Mouse (Mus musculus) liver, embryonic 14.5 days (tissue): ENCODE results near the gene Gucy1b2. TPM values are rescaled to one million over a fixed set of nuclear protein-coding genes. Genes with fewer than 3 reads are reported as not detected.

Source experiments
- ATAC-seq: fragments of 200-750 bp; cut with Nextera tagmentation; 2 replicates; pipeline ENCODE4 v1.8.0; 2017; ENCODE audit warnings: moderate number of reproducible peaks, mild to moderate bottlenecking, moderate library complexity; ENCODE audit not compliant: insufficient read depth
- DNase-seq, 3 experiments: peaks; one replicate each; pipeline ENCODE4 v3.0.0-alpha.2; 2012 to 2013; ENCODE audit warnings: low read depth in 3 of 3, low spot score in 3 of 3
- H3K27ac ChIP-seq: fragments of 300-500 bp; sonication (generic); 2 replicates; pipeline ENCODE4 v1.5.1; 2014; ENCODE audit warnings: moderate library complexity, mild to moderate bottlenecking, control low read depth, inconsistent platforms
- H3K27me3 ChIP-seq: fragments of 300-500 bp; sonication (generic); 2 replicates; pipeline ENCODE4 v1.6.1; 2014; ENCODE audit warnings: mild to moderate bottlenecking, low read length, moderate library complexity; ENCODE audit not compliant: control insufficient read depth, insufficient read depth
- H3K36me3 ChIP-seq: fragments of 300-500 bp; sonication (generic); replicated peaks from 2 replicates; pipeline ENCODE4 v1.6.1; 2014; ENCODE audit warnings: low read depth; ENCODE audit not compliant: control insufficient read depth, insufficient read depth
- H3K4me1 ChIP-seq, 2 experiments: fragments of 200-500 bp in 1 of 2; fragments of 300-500 bp in 1 of 2; sonication (generic) in 1 of 2; replicated peaks; 2 replicates each; pipeline ENCODE4 v1.6.1; 2012 to 2014; ENCODE audit warnings: antibody characterized with exemption in 1 of 2, inconsistent platforms in 1 of 2, low read length in 1 of 2; ENCODE audit not compliant: control insufficient read depth in 2 of 2, insufficient read depth in 2 of 2
- H3K4me2 ChIP-seq: fragments of 300-500 bp; sonication (generic); 2 replicates; pipeline ENCODE4 v1.6.1; 2014; ENCODE audit warnings: low read depth, mild to moderate bottlenecking, control low read depth, moderate library complexity
- H3K4me3 ChIP-seq, 2 experiments: fragments of 200-500 bp in 1 of 2; fragments of 300-500 bp in 1 of 2; sonication (generic) in 1 of 2; 2 replicates each; pipeline ENCODE4 v1.5.1; 2012 to 2014; ENCODE audit warnings: low read depth in 2 of 2, low read length in 2 of 2, mild to moderate bottlenecking in 2 of 2, control low read depth in 1 of 2, inconsistent platforms in 1 of 2, moderate library complexity in 1 of 2; ENCODE audit not compliant: insufficient read depth in 1 of 2
- H3K9ac ChIP-seq: fragments of 300-500 bp; sonication (generic); replicated peaks from 2 replicates; pipeline ENCODE4 v1.6.1; 2014; ENCODE audit warnings: mild to moderate bottlenecking, control low read depth, moderate library complexity
- H3K9me3 ChIP-seq: fragments of 300-500 bp; sonication (generic); 2 replicates; pipeline ENCODE4 v1.6.1; 2016; ENCODE audit warnings: low read length, mixed read lengths; ENCODE audit not compliant: control insufficient read depth
- CTCF ChIP-seq: IDR thresholded peaks from 2 replicates; pipeline ENCODE4 v1.5.1; 2016; ENCODE audit warnings: antibody characterized with exemption, low read depth, control low read depth
- EP300 ChIP-seq: IDR thresholded peaks from 2 replicates; pipeline ENCODE4 v1.6.1; 2016; ENCODE audit warnings: antibody characterized with exemption, low read depth
- WGBS: fragments of 180-500 bp; shearing (Covaris S2); extraction: QIAGEN DNeasy Blood & Tissue Kit; methylation state at CpG from one replicate; pipeline ENCODE4 v1.1.7; 2014; ENCODE audit not compliant: insufficient replicate concordance; 5-methylcytosine and 5-hydroxymethylcytosine counted together
- polyA plus RNA-seq, 2 experiments: library from polyadenylated mRNA; depleted of rRNA in 1 of 2; stranded (reverse) in 1 of 2; unstranded in 1 of 2; fragments of >200 nt; fragmentation: Nextera tagmentation in 1 of 2; extraction: Ambion mirVana in 1 of 2; gene quantifications; 2 replicates each; pipeline versions ENCODE4 v1.2.1 to v1.2.3; 2012 to 2014

The Gucy1b2 gene
- polyA plus RNA-seq, 2 experiments = not detected

GRCm38 (mm10) chr14:62447214-62447548 is 8.9 kb downstream of the Gucy1b2 start:
- Histone ChIP-seq H3K36me3 (no peaks in the 10 kb centered on the region), H3K27ac (no peak overlapping the region), H3K9ac (no peak overlapping the region), H3K4me2 (no peak overlapping the region), H3K27me3 (no peaks in the 10 kb centered on the region), H3K9me3 (no peaks in the 10 kb centered on the region), H3K4me1 (no peaks in the 10 kb centered on the region), H3K4me3 (no peak overlapping the region)
- TF ChIP-seq CTCF = no peak
- TF ChIP-seq EP300 = no peak
- ATAC-seq (no peak), DNase-seq (no peak)
- 61% methylated on average over 3 of the region's 3 CpGs for WGBS

- no peaks in the 10 kb centered on the region for H3K27me3 ChIP-seq
- no peak for ATAC-seq
- TF ChIP-seq CTCF (no peak), EP300 (no peak)
- no peak overlapping the region for H3K9ac ChIP-seq
- H3K27ac ChIP-seq = no peak overlapping the region
- H3K36me3 ChIP-seq = no peaks in the 10 kb centered on the region
- no peaks in the 10 kb centered on the region for H3K4me1 ChIP-seq
- H3K4me3 ChIP-seq = no peak overlapping the region
- no peaks in the 10 kb centered on the region for H3K9me3 ChIP-seq
- no peak overlapping the region for H3K4me2 ChIP-seq
- WGBS = 70% methylated on average over 7 of the region's 7 CpGs
- DNase-seq = no peak
Measured at GRCm38 (mm10) chr14:62446385-62447213, 9.5 kb downstream of the Gucy1b2 start.

- DNase-seq (no peak), ATAC-seq (no peak)
- no peaks in the 10 kb centered on the region for H3K9me3 ChIP-seq
- H3K4me3 ChIP-seq = no peak overlapping the region
- H3K4me1 ChIP-seq = no peaks in the 10 kb centered on the region
- no peaks in the 10 kb centered on the region for H3K36me3 ChIP-seq
- WGBS = 68% methylated on average over 6 of the region's 6 CpGs
- H3K27ac ChIP-seq = no peak overlapping the region
- H3K9ac ChIP-seq = no peak overlapping the region
- H3K27me3 ChIP-seq = no peaks in the 10 kb centered on the region
- H3K4me2 ChIP-seq = no peak overlapping the region
- no peak for TF ChIP-seq CTCF
- no peak for TF ChIP-seq EP300
Measured at GRCm38 (mm10) chr14:62443840-62444430, 12.2 kb downstream of the Gucy1b2 start.

DNA sequence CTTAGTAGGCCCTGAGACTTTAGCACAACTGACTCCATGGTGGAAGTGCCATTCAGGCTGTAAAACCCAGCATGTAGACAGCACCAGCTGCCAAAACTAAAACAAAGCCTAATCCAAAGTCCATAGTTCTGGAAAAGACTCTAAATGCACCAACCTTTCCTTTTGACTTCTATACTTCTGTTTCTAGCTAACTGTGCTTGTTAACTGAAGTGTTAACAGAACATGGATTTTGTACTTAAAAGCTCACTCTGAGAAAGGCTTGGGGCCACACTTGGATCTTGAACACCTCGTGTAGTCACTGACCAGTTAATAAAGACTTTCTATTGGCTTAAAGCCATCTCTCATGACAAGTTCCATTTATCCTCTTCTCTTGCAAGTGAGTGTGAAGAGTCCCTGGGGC is 13.1 kb downstream of the Gucy1b2 start:
- no peaks in the 10 kb centered on the region for H3K27me3 ChIP-seq
- no peaks in the 10 kb centered on the region for H3K4me1 ChIP-seq
- no peak for DNase-seq
- no peak overlapping the region for H3K4me2 ChIP-seq
- no peaks in the 10 kb centered on the region for H3K36me3 ChIP-seq
- TF ChIP-seq CTCF (no peak), EP300 (no peak)
- no peak overlapping the region for H3K9ac ChIP-seq
- no peak overlapping the region for H3K27ac ChIP-seq
- WGBS = 59% methylated on average over 1 of the region's 1 CpGs
- ATAC-seq = no peak
- H3K4me3 ChIP-seq = no peak overlapping the region
- no peaks in the 10 kb centered on the region for H3K9me3 ChIP-seq

- no peak overlapping the region for H3K27ac ChIP-seq
- H3K27me3 ChIP-seq = no peaks in the 10 kb centered on the region
- DNase-seq = no peak
- ATAC-seq = no peak
- H3K4me3 ChIP-seq = no peak overlapping the region
- no peak overlapping the region for H3K9ac ChIP-seq
- no peaks in the 10 kb centered on the region for H3K36me3 ChIP-seq
- no peak overlapping the region for H3K4me2 ChIP-seq
- TF ChIP-seq EP300 (no peak), CTCF (no peak)
- H3K4me1 ChIP-seq = no peaks in the 10 kb centered on the region
- H3K9me3 ChIP-seq = no peaks in the 10 kb centered on the region
Measured at GRCm38 (mm10) chr14:62440036-62440435, 16.1 kb downstream of the Gucy1b2 start.
